Mouse (Mus musculus): ENCODE results near the gene Sirt7.
A peak's percentile ranks its signal among the peaks of the same experiment; 100 is the strongest.

Sirt7 gene

DNA sequence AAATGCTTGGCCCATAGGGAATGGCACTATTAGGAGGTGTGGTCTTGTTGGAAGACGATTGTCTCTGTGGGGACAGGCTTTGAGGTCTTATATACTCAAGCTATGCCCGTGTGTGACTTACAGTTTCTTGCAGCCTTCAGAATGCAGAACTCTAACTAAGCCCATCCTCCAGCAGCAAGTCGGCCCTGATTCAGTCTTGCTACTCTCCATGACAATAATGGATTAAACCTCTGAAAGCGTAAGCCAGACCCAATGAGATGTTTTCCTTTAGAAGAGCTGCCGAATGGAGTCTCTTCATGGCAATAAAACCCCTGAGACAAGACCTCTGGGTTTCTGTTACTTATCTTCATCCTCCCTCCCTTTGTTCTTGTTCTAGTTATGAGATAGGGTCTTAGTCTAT, 9.8 kb upstream of the Sirt7 start:
- no peak for DNase-seq

DNA sequence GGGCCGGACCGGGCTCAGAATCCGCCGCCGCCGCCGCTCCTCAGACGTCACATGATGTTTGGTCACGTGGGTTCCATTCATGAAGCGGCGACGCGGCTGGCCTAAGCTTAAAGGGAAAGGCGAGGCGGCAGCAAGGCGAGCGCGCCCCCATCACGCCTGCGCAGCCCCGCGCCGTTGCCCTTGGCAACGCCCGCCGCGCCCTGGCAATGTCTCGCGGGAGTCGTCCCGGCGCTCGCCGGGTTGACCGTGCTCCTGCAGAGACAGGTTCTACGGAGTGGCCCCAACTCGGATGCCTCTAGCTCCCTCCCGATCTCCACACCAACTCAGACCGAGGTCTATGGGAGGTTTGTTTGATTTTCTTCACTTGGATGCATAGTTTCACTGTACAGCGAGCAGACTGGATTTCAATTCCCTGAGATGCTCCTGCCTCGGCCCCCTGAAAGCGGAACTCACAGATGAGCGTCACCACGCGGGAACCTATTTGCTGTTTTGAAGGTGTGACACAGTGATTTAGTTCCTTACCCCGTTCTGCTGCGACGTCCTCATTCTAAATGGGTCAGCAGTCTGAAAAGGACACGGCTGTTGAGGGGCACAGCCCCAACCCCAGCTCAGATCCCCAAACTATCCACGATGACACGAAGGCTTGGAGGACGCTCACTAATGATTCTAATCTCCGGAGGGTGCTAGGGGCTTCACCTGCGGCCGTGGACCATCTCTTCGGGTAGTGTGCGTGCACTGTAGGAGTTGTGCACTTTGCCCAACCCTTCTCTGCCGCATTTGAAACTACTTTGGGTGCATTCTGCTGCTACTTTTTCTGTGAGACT, 8.7 kb upstream of the Sirt7 start, which contains the start of gene Mafg:
Mafg (minus strand) TSS at position 81 of the 824 bp plus-strand sequence.
- peak; percentile 96 for DNase-seq

DNA sequence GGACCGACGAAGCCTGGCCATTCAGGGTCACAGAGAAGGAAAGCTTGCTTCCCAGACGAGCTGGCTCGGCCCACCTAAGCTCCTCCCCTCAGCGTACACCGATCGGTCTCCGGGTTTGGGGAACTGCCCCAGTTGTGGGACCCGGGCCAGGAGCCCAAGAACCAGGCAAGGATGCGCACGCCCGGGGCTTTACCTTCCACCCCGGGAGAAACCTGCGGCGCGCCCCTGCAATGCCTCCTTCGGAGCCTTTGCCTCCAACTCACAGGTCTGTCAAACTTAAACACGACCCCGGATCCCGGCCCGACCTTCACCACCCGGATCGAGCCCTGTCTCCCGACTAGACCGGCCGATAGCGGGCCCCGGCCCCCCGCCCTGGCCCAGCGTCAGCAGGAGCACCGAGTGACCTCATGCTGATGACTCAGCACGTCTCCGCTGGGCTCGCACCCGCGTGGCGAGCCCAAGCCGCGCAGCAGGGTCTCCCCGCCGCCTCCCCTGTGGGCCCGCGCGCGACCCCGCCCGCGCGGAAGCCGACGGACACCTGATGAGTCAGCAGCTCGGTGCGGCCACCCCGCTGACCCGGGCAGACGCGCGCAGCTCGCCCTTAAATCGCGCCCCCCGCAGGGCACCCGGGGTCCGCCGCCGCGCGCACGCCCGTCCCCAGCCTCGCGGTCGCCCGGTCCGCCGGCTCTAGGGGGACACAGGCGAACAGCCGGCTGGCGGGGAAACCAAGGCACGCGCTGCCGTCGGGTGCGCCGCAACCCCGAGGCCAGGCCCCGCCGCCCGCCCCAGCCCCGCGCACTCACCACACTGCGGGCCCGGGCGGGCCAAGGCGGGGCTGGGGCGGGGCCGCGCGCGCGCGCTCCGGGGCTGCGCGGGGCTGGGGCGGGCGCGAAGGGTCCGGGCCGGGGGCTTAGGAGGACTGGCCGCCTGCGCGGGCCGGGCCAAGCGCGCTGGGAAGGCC, 7.8 kb upstream of the Sirt7 start:
- peak; percentile 83 for DNase-seq

DNA sequence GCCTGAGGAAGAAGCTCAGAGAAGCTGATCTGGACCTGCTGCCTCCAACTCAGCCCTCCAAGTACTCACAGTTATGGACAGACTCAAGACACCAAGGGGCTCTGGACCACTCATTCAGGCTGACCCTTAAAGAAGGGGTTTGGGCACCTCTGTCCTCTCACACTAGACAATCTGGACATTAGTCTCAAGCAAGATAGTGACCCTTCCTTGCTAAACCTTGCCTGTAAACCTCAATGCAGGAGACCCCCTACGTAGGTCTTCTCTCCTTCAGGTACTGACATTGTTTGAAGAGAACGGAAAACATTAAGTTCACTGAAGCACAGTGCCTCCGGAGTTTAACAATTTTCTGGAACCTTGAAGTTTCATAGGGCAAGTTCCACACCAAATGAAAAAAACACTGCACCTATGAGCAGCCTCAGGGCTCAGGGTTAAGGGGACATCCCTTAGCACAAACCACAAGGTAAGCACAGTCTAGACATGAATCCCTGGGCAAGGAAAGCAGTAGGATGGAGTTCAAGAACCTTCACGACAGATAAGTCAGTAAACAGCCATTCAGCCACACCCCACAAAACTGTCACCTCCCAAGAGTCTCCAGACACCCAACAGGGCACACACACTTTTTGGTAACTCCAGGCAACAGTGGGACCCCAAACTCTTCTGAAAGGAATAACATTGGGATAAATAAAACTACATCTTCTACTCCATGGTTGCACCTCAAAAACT, 6.8 kb upstream of the Sirt7 start:
- DNase-seq, result no peak

DNA sequence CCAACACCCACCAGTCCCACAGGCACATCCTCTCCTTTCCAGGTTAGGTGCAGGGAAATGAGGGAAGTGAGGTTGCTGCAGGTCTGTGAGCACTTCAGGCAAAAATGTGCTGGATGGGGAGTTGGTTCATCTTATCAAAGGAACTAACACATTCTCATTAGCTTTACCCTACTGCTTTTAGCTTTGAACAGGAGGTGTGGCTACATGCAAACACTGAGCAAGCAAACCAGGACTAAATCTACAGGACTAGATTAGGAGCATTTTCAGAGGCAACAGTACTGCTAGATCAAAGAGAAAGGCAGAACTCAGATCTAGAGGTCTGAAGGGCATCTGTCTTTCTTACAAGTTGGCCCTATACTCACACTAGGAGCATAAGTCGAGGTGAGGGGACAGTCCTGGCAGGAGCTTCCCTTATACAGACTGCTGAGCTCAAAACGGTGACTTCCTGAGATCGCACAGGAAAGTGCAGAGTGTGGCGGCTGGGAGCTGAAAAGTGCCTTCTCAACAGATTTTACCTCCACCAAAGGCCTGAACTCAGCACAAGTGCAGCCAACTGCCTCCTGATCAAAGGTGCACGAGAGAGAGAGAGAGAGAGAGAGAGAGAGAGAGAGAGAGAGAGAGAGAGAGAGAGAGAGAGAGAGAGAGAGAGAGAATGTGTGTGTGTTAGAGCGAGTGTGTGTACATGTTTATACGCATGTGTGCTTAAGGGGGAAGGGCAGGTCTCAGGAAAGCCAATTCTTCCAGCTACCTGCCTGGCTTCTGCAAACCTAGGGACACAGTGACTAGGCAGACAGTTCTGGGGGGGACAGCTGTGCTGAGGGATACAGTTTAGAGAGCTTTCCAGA, 6.1 kb upstream of the Sirt7 start:
- DNase-seq, result no peak

DNA sequence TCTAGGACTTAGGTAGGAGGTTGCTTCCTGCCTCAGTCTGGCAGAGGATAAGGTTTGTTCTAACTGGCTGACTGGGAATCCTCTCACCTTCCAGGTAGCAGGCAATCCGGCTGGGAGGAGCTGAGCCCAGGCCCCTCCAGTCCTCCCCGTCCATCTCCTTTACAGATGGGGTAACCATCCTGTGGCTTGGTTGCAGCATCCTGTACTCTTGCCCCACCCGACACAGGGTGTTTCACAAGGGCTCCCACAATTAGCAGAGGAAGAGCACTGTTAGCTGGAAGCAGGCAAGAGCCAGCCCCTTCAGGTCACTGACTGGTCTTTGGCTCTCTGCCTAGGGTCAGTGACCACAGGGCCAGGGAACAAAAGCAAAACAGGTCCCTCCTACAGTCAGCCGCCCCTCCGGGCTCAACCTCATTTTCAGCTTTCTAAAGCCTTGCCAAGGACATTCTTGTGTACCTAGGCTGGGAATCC, 5.4 kb upstream of the Sirt7 start:
- DNase-seq, result peak; percentile 71

DNA sequence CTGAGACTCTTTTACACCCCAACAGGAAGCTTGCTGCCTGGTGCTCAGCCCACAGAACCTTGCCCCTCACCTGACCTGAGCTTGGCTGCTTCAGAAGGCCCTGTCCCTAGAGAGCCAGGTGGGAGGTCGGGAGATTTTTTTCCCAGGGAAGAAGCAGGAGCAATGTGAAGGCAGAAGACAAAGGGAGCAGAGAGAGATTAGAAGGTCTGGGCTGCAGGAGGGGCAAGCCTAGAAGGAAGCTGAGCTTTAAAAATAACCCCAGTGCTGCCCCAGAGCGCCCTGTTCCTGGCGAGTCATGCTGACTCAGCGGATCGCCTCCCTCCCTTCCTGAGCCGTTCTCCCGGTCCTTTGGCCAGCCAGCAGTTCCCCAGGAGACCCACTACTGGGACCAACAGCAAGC, 4.9 kb upstream of the Sirt7 start:
- DNase-seq, result peak; percentile 45

DNA sequence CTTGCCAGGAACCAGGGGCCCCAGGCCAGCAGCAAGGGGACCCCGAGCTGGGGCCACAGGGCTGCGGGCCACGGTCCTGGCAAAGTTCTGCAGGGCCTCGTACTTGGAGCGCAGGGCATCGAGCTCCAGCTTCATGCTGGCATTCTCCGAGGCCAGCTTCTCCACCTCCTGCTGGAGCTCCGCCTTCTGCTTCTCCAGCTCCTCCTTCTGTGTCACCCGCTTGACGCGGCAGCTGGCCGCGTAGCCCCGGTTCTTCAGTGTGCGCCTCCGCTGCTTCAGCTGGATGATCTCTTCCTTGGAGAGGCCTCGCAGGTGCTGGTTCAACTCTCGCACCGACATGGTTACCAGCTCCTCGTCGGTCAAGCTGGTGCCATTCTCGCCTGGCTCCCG, 4.3 kb upstream of the Sirt7 start:
- DNase-seq, result peak; percentile 41

DNA sequence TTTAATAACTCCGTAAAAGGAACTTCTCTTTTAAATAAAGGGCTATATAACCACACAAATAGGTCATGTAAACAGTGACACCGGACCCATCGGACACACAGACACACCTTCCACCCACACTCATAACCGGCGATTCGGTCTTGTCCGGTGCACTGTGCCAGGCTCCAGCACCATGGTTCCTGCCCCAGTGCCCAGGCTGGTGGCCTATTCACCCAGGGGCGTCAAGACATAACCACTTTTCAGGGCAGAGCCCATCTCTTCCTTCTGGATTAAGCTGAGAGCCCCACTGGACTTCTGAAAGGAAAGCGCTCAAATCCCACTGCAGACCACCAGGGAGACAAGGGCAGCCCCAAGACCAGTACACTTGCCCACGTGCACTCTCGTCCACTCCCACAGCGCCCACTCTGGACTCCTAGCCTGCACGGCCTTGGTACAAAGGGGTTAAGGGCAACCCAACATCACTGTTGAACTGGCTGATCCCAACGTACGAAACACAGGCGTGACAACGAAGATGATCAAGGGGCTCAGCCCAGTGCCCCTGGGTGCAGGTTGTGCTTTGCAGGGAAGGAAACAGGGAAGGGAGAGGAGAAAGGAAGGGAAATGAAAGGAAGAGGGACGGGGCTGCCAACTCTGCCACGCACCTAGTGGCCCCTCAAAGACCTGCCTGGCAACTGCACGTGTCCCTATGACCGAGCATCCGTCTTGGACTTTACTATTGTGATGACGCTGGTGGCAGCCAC, 3.7 kb upstream of the Sirt7 start:
- no peak for DNase-seq

DNA sequence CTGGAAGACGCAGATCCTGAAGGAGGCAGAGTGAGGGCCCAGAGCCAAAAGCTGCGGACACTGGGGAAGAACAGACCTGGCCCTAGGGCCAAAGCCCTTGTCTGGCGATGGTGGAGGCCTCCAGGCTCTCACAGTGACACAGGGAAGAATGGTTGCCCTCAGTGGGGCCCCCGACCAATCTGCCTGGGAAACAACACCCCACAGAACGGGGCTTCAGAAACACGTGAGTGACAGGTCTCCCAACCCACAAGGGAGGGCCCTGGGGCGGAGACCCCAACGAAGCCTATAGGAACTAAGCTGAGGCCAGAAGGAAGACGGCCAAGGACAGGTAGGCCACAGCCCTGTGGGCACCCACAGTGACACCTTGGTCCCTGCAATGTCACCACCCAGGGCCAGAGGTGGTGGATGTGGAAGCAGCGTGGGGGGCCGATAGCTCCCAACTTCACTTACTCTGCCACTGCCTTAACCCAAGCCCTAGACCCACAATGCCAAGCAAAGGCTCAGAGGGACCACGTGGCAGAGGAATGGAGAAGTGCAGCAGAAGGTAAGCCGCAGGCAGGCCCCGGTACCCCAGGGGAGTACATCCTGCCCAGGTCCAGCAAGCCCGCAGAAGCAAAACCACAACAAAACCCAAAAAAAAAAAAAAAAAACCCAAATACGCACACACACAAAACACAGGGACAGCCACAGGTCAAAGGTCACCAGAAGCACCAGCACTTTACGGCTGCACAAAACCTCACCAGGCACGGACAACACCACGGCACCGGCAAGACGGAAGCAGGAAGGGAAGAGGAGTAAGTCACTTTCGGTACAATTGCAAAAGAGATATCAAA, 2.6 kb upstream of the Sirt7 start:
- DNase-seq, result no peak

DNA sequence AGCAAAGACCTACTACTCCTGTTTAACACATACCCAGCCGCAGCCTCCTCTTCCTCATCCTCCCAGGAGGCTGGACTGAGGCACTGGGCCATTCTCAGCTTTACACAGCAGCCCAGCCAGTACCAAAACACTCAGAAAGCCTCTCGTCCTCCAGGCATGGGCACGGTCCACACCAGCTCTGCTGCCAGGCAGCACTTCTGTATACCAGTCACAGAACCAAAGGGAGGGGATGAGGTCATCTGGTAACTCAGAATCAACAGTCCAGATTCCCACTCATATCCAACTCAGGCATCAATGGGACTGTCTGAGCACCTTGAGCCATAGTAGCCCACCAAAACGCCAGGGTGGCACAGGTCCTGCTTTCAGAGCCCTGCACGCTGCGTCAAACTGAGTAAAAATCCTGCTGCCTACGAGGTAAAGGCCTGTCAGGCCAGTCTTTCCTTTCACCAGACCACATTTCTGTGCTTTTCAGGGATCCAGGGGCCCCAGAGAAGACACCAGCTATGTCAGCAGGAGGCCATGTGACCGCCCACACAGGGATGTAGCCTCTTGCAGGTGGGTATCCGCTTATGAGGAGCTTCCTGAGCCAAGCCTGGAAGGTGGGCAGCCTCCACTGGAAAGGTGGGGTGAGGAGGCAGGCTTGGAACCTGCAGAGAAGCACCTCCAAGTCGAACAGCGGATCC, 1.9 kb upstream of the Sirt7 start:
- DNase-seq, result no peak

DNA sequence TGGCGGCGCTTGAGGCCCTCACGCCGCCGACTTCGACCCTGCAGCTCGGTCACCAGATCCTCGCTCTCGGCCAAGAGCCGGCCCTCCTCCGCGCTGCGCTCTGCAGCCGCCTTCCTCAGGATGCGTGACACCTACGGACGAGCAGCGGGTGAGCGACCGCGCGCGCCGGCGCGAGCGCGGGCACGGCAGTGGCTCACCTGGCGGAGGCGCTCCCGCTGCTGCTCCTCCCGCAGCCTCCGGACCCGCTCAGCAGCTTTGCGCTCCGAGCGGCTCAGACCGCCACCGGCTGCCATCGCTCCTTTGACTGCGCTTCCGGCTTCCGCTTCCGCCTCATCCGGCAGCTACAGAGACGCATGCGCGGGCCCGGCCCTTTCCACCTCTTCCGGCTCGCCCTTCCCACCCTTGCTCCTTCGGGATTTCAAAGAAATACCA, 344 bp downstream of the Sirt7 start:
- DNase-seq, result peak; percentile 92

DNA sequence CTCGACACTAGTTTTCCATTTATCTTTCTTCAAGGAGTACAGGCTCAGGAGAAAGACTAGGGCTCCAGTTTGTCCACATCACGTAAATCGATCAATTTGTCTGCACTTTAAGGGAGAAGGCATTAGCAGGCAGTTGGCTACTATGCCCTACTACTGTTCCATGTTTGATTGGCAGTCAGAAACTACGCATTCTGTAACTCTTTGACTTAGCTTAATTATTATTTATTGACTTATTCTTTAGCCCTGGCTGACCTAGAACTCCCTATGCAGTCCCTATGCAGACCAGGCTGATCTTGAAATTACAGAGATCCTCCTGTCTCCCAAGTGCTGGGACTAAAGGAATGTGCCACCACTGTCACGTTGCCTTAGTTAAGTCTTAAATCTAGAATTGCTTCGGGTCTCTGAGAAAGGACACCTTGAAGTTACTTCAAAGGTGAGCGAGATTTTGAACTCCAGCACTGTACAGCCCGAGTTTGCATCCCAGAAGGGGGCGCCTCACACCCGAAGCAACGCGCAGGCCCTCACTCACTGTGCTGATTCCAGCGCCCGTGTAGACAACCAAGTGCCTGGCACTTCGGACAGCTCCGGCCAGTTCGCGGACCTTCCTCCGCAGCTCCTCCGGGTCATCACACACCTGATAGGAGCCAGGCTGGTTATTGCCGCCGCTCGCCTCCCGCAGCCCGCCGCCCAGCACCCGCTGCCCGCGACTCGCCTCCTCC, 920 bp downstream of the Sirt7 start:
- peak; percentile 80 for DNase-seq

DNA sequence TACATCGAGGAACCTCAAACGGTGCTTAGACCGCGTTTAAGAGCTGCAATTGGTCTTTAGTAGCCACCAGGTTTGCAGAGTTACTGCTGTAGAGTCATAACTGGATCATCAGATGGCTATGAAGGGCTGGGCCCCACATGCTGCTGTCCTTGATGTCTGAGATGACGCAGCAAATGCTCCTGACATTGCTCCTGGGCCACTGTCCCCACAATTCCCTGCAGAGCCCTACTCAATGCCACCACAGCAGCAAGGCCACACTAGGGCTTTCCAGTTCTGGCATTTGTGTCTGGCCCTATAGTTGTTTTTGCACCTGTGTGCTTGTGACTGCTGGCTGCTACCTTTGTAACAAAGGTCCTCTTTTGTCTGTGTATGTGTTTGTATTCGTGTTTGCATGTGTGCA, 2.2 kb downstream of the Sirt7 start:
- DNase-seq, result no peak

DNA sequence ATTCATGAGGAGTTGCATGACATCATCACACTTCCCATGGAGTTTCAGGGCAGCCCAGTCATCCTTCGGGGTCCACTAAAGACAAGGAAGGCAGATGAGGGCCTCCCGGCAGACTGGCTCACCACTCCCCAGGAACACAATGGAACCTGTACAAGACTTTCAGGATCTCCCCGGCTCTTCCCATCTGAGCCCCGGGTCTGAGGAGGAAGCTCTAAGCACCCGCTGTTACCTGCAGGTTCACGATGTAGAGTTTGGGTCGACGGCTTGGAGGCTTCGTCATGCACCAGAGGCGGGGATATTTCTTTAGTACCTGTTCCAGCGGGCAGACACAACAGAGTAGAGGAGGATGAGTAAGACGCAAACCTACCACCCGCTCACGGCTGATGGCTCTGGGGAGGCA, 4.8 kb downstream of the Sirt7 start:
- no peak for DNase-seq

DNA sequence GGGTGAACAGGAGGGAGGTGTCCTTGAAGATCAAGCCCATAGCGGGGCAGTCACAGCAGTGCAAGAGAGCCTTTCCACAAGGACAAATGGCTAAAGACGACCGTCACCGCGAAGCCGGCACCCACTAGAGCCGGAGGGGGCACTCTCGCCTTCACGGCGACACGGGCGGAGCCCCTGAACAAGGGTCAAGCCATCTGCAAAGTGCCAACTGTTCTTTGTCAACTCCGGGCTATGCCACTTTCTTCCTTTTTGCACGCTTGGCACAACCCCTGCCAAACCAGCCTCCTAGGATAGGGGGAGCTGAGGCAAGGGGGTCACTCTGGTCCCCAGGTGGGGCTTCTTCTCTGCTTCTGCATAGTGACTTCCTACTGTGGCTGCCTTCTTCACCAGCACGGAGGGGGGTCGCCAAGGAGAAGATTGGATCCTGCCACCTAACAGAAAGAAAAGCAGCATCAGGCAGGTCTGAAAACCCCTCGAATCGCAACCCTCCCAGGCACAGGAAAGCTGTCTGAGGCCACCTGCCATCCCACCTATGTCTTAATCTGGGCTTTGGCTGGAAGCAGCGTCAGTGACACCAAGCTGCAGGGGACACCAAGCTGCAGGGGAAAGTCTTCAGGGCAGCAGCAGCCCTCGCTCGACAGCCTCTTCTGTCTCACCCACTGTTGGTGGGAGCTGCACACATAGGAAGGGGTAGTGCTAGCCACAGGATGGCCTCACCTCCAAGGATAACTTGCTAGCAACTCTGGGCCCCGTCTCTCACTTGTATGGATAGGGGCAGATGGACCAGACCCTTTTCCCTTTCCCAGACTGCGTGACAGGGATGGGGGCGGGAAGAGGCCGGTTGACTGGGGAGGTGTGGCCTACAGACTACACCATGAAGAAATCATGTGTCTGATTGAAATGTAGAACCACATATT, 6.2 kb downstream of the Sirt7 start:
- DNase-seq, result no peak

DNA sequence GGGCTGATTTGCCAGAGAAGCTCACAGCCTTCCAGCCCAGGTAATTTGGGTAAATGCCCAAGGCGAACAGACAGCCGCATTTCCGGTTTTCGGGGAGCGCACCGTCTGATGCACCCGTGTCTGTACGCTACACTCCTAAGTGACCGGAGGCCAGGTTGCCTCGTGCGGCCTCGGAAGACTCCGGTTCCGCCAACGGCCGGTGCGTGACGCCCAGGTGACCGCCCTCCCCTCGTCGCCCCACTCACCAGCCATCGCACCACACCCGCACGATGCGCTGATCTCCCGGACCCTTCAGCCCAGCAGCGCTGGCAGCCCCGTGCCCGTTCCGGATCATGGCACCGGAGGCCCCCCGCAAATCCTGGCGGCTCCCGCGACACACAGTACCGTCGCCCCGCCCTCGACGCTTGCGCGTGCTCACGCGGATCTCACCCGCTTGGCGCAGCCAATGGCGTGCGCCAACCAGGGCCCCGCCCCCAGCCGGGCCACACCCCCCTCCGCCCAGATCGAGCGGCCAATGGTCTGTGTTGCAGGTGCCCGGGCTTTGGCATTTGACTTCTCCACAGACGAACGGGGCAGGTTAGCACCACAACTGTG, 7.4 kb downstream of the Sirt7 start, which contains the start of gene Pcyt2:
Pcyt2 (minus strand) TSS at position 418 of the 594 bp plus-strand sequence.
- peak; percentile 95 for DNase-seq
